Mouse (Mus musculus) CD4-positive helper T cell, adult 2 months (primary cell): ENCODE measurements at regions not wholly inside any gene's neighbourhood (a gene's known extent, or its start where the extent isn't known, plus 50 kb on each side); places are given as distances from the start of the nearest gene placed in this dataset.
A peak's percentile ranks its signal among the peaks of the same experiment; 100 is the strongest.

ENCODE experiments used
- DNase-seq: peaks from one replicate; pipeline ENCODE4 v3.0.0-alpha.2; 2012; ENCODE audit warnings: low read depth, missing footprints, low spot score

- no peak for DNase-seq
Measured at GRCm38 (mm10) chr4:131565203-131565602, 272.9 kb downstream of the Ptpru start.

DNA sequence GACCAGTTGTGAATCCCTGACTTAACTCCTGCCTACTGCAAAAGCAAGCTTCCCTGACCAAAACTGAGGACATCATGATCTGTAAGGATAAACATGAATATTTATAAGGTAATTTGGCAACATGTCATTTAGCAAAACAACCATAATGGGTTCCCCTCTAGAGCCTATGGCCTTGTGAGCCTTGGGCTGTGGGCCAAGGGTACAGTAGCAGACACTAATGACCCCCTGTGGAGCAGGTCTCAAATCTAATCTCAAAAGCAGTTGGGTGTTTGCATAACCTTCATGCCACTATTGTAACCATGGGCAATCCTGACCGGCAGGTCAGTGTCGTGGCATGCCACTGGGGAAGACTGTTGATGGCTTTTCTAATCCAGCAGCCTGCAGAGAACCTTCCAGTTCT lies 270.8 kb downstream of the Ptpru start:
- DNase-seq = no peak

- DNase-seq = no peak
Measured at GRCm38 (mm10) chr4:131569156-131569555, 268.9 kb downstream of the Ptpru start.

GRCm38 (mm10) chr4:131577571-131577970 lies 260.5 kb downstream of the Ptpru start:
- DNase-seq = no peak

DNA sequence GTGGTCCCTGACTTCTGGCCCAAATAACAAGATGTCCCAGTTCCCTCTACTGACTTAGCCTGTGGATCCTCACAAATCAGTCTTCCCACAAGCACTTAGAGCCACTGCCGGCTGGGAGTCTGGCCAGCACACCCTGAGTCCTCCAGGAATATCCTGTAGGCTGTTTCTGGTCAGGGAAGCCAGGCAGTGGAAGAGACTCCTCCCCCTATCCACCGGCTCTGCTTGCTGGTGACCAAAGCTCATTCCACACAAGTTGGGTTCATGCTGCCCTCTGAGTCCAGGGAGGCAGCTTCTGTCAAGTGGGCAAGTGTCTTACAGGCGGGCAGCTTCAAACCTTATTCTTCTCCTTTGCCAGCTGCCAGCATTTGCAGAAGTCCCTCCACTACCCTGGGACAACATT lies 252.1 kb downstream of the Ptpru start:
- no peak for DNase-seq

DNA sequence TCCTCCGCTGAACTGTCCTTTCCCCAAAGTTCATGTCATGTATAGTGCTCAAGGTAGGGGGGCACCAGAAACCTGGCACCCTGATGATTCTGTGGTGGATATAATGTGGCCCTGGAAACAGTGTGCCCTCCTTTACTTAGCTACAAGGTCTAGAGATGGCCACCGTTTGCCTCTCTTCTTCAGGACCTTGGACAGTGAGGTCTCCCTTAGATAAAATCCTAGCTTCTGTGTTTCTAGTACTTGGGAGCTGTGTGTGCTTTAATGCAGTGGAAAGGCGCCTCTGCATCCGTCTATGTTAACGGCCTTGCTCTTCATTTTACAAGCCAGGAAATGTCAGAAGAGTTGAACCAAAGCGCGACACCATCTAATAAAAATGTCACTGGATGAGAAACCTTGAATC lies 250.6 kb downstream of the Ptpru start:
- no peak for DNase-seq

GRCm38 (mm10) chr4:131590136-131590535 lies 248.0 kb downstream of the Ptpru start:
- no peak for DNase-seq

- DNase-seq = no peak
Measured at GRCm38 (mm10) chr4:131591456-131591855, 246.6 kb downstream of the Ptpru start.

GRCm38 (mm10) chr4:131597996-131598395 lies 240.1 kb downstream of the Ptpru start:
- no peak for DNase-seq

GRCm38 (mm10) chr4:131614434-131614833 lies 223.7 kb downstream of the Ptpru start:
- DNase-seq = no peak

DNA sequence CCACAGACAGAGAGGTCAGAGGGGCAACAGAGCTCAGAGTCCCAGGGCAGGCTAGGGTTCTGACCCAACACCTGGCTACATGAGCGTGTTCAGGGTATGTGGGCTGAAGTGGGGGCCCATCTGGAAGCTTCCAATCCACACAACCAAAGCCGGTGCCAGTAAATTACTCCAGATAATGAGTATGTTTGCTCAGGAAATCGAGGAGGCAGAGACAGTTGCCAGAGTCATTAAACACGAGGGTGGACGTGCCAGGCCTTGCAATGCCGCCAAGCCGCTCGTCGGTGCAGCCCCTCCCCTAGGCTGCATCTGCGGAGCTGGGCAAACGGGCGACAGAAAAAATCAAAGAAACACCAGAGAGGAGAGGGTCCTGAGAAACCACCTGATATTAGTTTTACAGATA lies 222.5 kb downstream of the Ptpru start:
- no peak for DNase-seq

GRCm38 (mm10) chr4:131638105-131638504 lies 200.0 kb downstream of the Ptpru start:
- DNase-seq = no peak

DNA sequence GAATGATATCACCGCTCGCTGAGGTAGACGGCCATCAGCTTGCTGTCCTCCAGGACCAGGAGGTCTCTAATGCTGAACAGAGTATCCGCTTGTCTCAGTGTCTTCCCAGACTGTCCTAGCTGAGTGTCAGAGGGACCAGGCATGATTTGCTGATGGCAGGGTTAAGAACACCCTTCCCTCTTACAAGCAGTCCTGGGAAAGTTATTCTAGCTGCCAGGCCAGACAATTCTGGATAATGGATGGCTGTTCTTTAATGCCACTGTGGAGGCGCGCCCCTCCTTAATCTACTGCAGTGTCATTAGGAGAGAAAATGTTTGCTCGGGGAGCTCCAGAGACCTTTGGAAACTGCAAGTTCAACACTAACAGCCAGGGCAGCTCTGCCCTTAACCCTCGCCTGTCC lies 182.1 kb downstream of the Ptpru start:
- no peak for DNase-seq

DNA sequence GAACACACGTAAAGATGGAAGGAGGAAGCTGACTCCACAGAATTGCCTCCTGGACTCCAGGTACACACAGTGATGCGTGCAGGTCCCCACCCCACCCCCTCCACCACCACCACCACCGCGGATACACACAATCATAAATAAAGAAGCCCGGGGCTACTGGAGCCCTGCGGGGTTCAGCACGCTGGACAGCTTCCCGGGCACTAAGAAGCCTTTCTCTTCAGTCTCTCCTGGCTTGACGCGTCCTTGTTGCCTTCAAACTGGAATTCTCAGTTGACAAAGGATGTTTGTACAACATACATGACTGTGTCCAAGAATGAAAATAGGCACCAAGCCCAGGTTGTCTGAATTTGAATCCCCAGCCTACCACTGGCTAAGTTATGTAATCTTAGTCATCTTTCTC lies 180.2 kb downstream of the Ptpru start:
- no peak for DNase-seq

- no peak for DNase-seq
Measured at GRCm38 (mm10) chr4:131660931-131661330, 177.2 kb downstream of the Ptpru start.

GRCm38 (mm10) chr4:131671784-131672515 lies 166.1 kb downstream of the Ptpru start:
- no peak for DNase-seq

DNA sequence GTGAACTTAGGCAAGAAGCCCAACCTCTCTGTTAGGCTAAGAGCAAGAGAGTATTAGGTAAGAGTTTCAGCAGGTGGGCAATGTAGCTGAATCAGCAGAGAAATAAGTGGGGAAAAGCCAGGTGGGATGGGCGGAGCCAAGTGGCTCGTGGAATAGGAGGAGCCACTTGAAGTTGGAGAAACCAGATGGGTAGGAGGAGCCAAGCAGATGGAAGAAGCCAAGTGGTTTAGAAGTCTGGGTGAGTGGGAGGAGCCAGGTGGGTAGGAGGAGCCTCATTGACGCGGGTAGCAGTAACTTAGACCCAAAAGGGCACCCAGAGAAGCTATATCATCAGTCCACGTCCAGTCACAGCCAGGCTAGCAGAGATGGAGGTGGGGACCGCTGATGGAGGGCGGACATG lies 160.1 kb downstream of the Ptpru start:
- no peak for DNase-seq

GRCm38 (mm10) chr4:131683176-131683575 lies 154.9 kb downstream of the Ptpru start:
- no peak for DNase-seq

DNA sequence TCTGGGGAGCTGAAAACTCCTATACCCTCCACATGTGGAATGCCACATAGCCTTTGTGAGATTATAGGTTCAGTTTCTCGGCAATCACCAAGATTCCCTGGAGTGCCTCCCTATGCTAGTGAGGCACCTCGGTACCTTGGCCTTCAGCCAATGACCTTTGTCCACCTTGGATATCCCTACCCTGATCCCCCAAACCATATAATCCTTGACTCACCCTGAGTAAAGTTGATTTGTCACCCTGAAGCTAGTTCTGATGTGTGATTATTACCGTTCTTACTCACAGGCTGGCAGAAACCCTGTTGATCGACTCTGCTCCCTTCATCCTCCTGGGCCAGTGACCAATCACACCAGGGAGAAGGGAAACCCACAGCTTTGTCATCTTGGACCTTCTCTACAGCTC lies 152.5 kb downstream of the Ptpru start:
- DNase-seq = no peak

DNA sequence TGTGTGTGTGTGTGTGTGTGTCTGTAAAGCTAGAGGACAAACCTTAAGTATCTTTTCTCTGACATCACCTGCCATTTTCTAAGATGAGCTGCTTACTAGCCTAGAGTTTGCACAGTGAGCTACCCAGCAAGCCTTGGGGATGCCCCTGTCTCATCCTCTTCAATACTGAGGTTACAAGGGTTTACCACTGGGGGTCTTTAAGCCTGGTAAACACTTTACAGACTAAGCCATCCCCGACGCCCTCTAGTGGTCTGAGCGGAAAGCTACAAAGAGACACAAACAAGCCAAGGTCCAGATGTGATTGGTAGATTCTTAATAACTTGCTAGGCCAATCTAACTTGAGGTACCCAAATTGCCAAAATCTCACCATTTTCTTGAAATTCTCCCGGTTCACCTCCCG lies 143.9 kb downstream of the Ptpru start:
- DNase-seq = peak; percentile 35

- DNase-seq = peak; percentile 44
Measured at GRCm38 (mm10) chr4:131695941-131696912, 141.9 kb downstream of the Ptpru start.
